Mouse (Mus musculus): ENCODE results near the gene Gm20865. TPM values are rescaled to one million over a fixed set of nuclear protein-coding genes. Genes with fewer than 3 reads are reported as not detected.
"Not testable (repeated sequence)": the region's sequence is repeated elsewhere in the genome, so short reads cannot be mapped to it uniquely, and the experiment has no call there.

The Gm20865 gene
- not detected for total RNA-seq (2021)

- DNase-seq, result not testable (repeated sequence)
Measured at GRCm38 (mm10) chrY:21241275-21241674, at the start of gene Gm20865. Gm20865 (plus strand) TSS chrY:21241575.

Other genes with a start within 250 kb of the Gm20865 start
- gene Gm29866, start 247.9 kb upstream of the Gm20865 start, total RNA-seq (2021), result not detected
- gene Gm20909, start 77.0 kb upstream of the Gm20865 start, total RNA-seq (2021), result not detected

All from heart, postnatal 4 days (tissue).